Mouse (Mus musculus) brain, embryonic 18.5 days (tissue): ENCODE measurements around the gene Arid3a.

ENCODE experiments used
- DNase-seq: peaks from one replicate; pipeline ENCODE4 v3.0.0-alpha.2; 2012; ENCODE audit warnings: low read depth, low spot score

Gene Arid3a

GRCm38 (mm10) chr10:79995636-79996035 lies 68.8 kb downstream of the Arid3a start:
- DNase-seq = no peak

GRCm38 (mm10) chr10:79996272-79997033 lies 69.6 kb downstream of the Arid3a start, which contains the start of gene Abca7:
TSS of gene Abca7 (plus strand) at chr10:79996494.
- peak; percentile 82 for DNase-seq

GRCm38 (mm10) chr10:79997034-79997760 lies 70.4 kb downstream of the Arid3a start:
- peak; percentile 72 for DNase-seq

GRCm38 (mm10) chr10:79997819-79998218 lies 71.0 kb downstream of the Arid3a start:
- DNase-seq = no peak

GRCm38 (mm10) chr10:80001945-80002344 lies 75.1 kb downstream of the Arid3a start:
- DNase-seq = no peak

GRCm38 (mm10) chr10:80002829-80003228 lies 76.0 kb downstream of the Arid3a start:
- no peak for DNase-seq

GRCm38 (mm10) chr10:80003374-80004232 lies 76.8 kb downstream of the Arid3a start:
- DNase-seq = no peak

GRCm38 (mm10) chr10:80004233-80004705 lies 77.4 kb downstream of the Arid3a start:
- DNase-seq = no peak
